Mouse (Mus musculus) hindbrain, embryonic 13.5 days (tissue): ENCODE measurements at regions not wholly inside any gene's neighbourhood (a gene's known extent, or its start where the extent isn't known, plus 50 kb on each side); places are given as distances from the start of the nearest gene placed in this dataset.

Source experiments
- ATAC-seq: fragments of 200-750 bp; cut with Nextera tagmentation; 2 replicates; pipeline ENCODE4 v1.8.0; 2017; ENCODE audit warnings: moderate TSS enrichment; ENCODE audit not compliant: low FRiP score
- H3K27ac ChIP-seq: fragments of 300-500 bp; sonication (generic); 2 replicates; pipeline ENCODE4 v1.5.1; 2015; ENCODE audit warnings: inconsistent platforms, mild to moderate bottlenecking, moderate library complexity
- H3K27me3 ChIP-seq: fragments of 300-500 bp; sonication (generic); 2 replicates; pipeline ENCODE4 v1.6.1; 2015; ENCODE audit warnings: mild to moderate bottlenecking, inconsistent platforms
- H3K36me3 ChIP-seq: fragments of 300-500 bp; sonication (generic); 2 replicates; pipeline ENCODE4 v1.6.1; 2015; ENCODE audit warnings: mild to moderate bottlenecking, inconsistent platforms
- H3K4me1 ChIP-seq: fragments of 300-500 bp; sonication (generic); replicated peaks from 2 replicates; pipeline ENCODE4 v1.6.1; 2015; ENCODE audit warnings: inconsistent platforms
- H3K4me2 ChIP-seq: fragments of 300-500 bp; sonication (generic); 2 replicates; pipeline ENCODE4 v1.6.1; 2015; ENCODE audit warnings: inconsistent platforms, mild to moderate bottlenecking, moderate library complexity
- H3K4me3 ChIP-seq: fragments of 300-500 bp; sonication (generic); 2 replicates; pipeline ENCODE4 v1.5.1; 2015; ENCODE audit warnings: mild to moderate bottlenecking, inconsistent platforms
- H3K9ac ChIP-seq: fragments of 300-500 bp; sonication (generic); 2 replicates; pipeline ENCODE4 v1.6.1; 2015; ENCODE audit warnings: mild to moderate bottlenecking, inconsistent platforms
- H3K9me3 ChIP-seq: fragments of 300-500 bp; sonication (generic); 2 replicates; pipeline ENCODE4 v1.6.1; 2016; ENCODE audit warnings: inconsistent platforms
- WGBS: fragments of 180-500 bp; shearing (Covaris S2); methylation state at CpG from one replicate; pipeline ENCODE4 v1.1.7; 2015; 5-methylcytosine and 5-hydroxymethylcytosine counted together

- H3K27ac ChIP-seq = no peak overlapping the region
- no peaks in the 10 kb centered on the region for H3K27me3 ChIP-seq
- H3K4me1 ChIP-seq = peaks cover 5% of the 10 kb centered on the region
- H3K4me3 ChIP-seq = no peak overlapping the region
- no peak overlapping the region for H3K9ac ChIP-seq
- H3K36me3 ChIP-seq = no peaks in the 10 kb centered on the region
- H3K4me2 ChIP-seq = no peak overlapping the region
- WGBS = 52% methylated on average over 3 of the region's 3 CpGs
- 0 out of 2 replicates have a peak, but pooled peaks cover 3% of the 10 kb centered on the region for H3K9me3 ChIP-seq
- ATAC-seq = no peak
These were observed 462.5 kb upstream of the Gm10131 start for GRCm38 (mm10) chr8:34574009-34574408.

- Histone ChIP-seq H3K4me3 (no peak overlapping the region), H3K27me3 (no peaks in the 10 kb centered on the region), H3K9ac (no peak overlapping the region), H3K4me1 (peaks cover 5% of the 10 kb centered on the region), H3K9me3 (0 out of 2 replicates have a peak, but pooled peaks cover 3% of the 10 kb centered on the region), H3K27ac (no peak overlapping the region), H3K36me3 (no peaks in the 10 kb centered on the region), H3K4me2 (no peak overlapping the region)
- ATAC-seq = no peak
- WGBS = 57% methylated on average over 9 of the region's 9 CpGs
These were observed 461.7 kb upstream of the Gm10131 start for GRCm38 (mm10) chr8:34573007-34573881.

GRCm38 (mm10) chr8:34571736-34572135 lies 460.2 kb upstream of the Gm10131 start:
- Histone ChIP-seq H3K27me3 (no peaks in the 10 kb centered on the region), H3K4me3 (no peak overlapping the region), H3K4me1 (peaks cover 5% of the 10 kb centered on the region), H3K9ac (no peak overlapping the region), H3K36me3 (no peaks in the 10 kb centered on the region), H3K4me2 (no peak overlapping the region), H3K27ac (no peak overlapping the region), H3K9me3 (0 out of 2 replicates have a peak, but pooled peaks cover 3% of the 10 kb centered on the region)
- ATAC-seq = no peak
- WGBS = 88% methylated on average over 1 of the region's 1 CpGs

- ATAC-seq = no peak
- Histone ChIP-seq H3K9ac (no peak overlapping the region), H3K9me3 (no peaks in the 10 kb centered on the region), H3K4me1 (peaks cover 2% of the 10 kb centered on the region; the same call in 1 of the 2 replicates), H3K27ac (no peak overlapping the region), H3K27me3 (no peaks in the 10 kb centered on the region), H3K36me3 (no peaks in the 10 kb centered on the region), H3K4me2 (no peak overlapping the region), H3K4me3 (no peak overlapping the region)
- WGBS = 54% methylated on average over 8 of the region's 8 CpGs
These were observed 450.7 kb upstream of the Gm10131 start for GRCm38 (mm10) chr8:34562278-34562677.

GRCm38 (mm10) chr8:34549786-34550185 lies 438.2 kb upstream of the Gm10131 start:
- ATAC-seq = no peak
- H3K4me2 ChIP-seq = no peak overlapping the region
- H3K4me1 ChIP-seq = peaks cover 5% of the 10 kb centered on the region; the same call in 1 of the 2 replicates
- no peaks in the 10 kb centered on the region for H3K9me3 ChIP-seq
- H3K4me3 ChIP-seq = no peak overlapping the region
- no peak overlapping the region for H3K9ac ChIP-seq
- WGBS = 42% methylated on average over 5 of the region's 5 CpGs
- no peak overlapping the region for H3K27ac ChIP-seq
- 0 out of 2 replicates have a peak, but pooled peaks cover 2% of the 10 kb centered on the region for H3K27me3 ChIP-seq
- no peaks in the 10 kb centered on the region for H3K36me3 ChIP-seq

GRCm38 (mm10) chr8:34546815-34547214 lies 435.3 kb upstream of the Gm10131 start:
- H3K36me3 ChIP-seq = no peaks in the 10 kb centered on the region
- peaks cover 5% of the 10 kb centered on the region; the same call in 1 of the 2 replicates for H3K4me1 ChIP-seq
- H3K9ac ChIP-seq = no peak overlapping the region
- no peak overlapping the region for H3K27ac ChIP-seq
- H3K9me3 ChIP-seq = no peaks in the 10 kb centered on the region
- 0 out of 2 replicates have a peak overlapping the region, but pooled peaks have one; percentile 26 for H3K4me2 ChIP-seq
- H3K27me3 ChIP-seq = 0 out of 2 replicates have a peak, but pooled peaks cover 2% of the 10 kb centered on the region
- 17% methylated on average over 11 of the region's 11 CpGs for WGBS
- ATAC-seq = no peak
- H3K4me3 ChIP-seq = no peak overlapping the region

- Histone ChIP-seq H3K9ac (no peak overlapping the region), H3K9me3 (no peaks in the 10 kb centered on the region), H3K36me3 (no peaks in the 10 kb centered on the region), H3K4me2 (no peak overlapping the region), H3K27ac (no peak overlapping the region), H3K4me3 (no peak overlapping the region), H3K4me1 (peaks cover 9% of the 10 kb centered on the region; the same call in 1 of the 2 replicates), H3K27me3 (0 out of 2 replicates have a peak, but pooled peaks cover 2% of the 10 kb centered on the region)
- 71% methylated on average over 3 of the region's 3 CpGs for WGBS
- ATAC-seq = no peak
These were observed 431.0 kb upstream of the Gm10131 start for GRCm38 (mm10) chr8:34542361-34543038.

- ATAC-seq = no peak
- 0 out of 2 replicates have a peak, but pooled peaks cover 3% of the 10 kb centered on the region for H3K4me1 ChIP-seq
- WGBS = 75% methylated on average over 4 of the region's 4 CpGs
These were observed 427.7 kb upstream of the Gm10131 start for GRCm38 (mm10) chr8:34539232-34539631.

GRCm38 (mm10) chr8:34535434-34535833 lies 423.9 kb upstream of the Gm10131 start:
- 84% methylated on average over 3 of the region's 3 CpGs for WGBS
- Histone ChIP-seq H3K27ac (no peak overlapping the region), H3K9me3 (no peaks in the 10 kb centered on the region), H3K4me1 (0 out of 2 replicates have a peak, but pooled peaks cover 3% of the 10 kb centered on the region), H3K36me3 (no peaks in the 10 kb centered on the region), H3K27me3 (no peaks in the 10 kb centered on the region), H3K9ac (no peak overlapping the region), H3K4me2 (no peak overlapping the region), H3K4me3 (no peak overlapping the region)
- ATAC-seq = no peak

More at GRCm38 (mm10) chr8:34539232-34539631, 427.7 kb upstream of the Gm10131 start:
- Histone ChIP-seq H3K9me3 (no peaks in the 10 kb centered on the region), H3K27me3 (no peaks in the 10 kb centered on the region), H3K9ac (no peak overlapping the region), H3K27ac (no peak overlapping the region), H3K36me3 (no peaks in the 10 kb centered on the region), H3K4me2 (no peak overlapping the region), H3K4me3 (no peak overlapping the region)

- ATAC-seq = no peak
These were observed 421.9 kb upstream of the Gm10131 start for GRCm38 (mm10) chr8:34533421-34533820.

GRCm38 (mm10) chr8:34530896-34531679 lies 419.6 kb upstream of the Gm10131 start:
- H3K36me3 ChIP-seq = no peaks in the 10 kb centered on the region
- H3K27me3 ChIP-seq = no peaks in the 10 kb centered on the region
- H3K27ac ChIP-seq = no peak overlapping the region
- no peak overlapping the region for H3K4me2 ChIP-seq
- no peak for ATAC-seq
- H3K4me3 ChIP-seq = no peak overlapping the region
- H3K9me3 ChIP-seq = no peaks in the 10 kb centered on the region
- H3K4me1 ChIP-seq = no peaks in the 10 kb centered on the region
- no peak overlapping the region for H3K9ac ChIP-seq
- WGBS = 86% methylated on average over 11 of the region's 11 CpGs

More at GRCm38 (mm10) chr8:34533421-34533820, 421.9 kb upstream of the Gm10131 start:
- H3K27me3 ChIP-seq = no peaks in the 10 kb centered on the region
- 89% methylated on average over 4 of the region's 4 CpGs for WGBS
- H3K36me3 ChIP-seq = no peaks in the 10 kb centered on the region
- no peak overlapping the region for H3K9ac ChIP-seq
- no peak overlapping the region for H3K27ac ChIP-seq
- H3K9me3 ChIP-seq = no peaks in the 10 kb centered on the region
- no peak overlapping the region for H3K4me3 ChIP-seq
- H3K4me2 ChIP-seq = no peak overlapping the region
- no peaks in the 10 kb centered on the region for H3K4me1 ChIP-seq

GRCm38 (mm10) chr8:34530046-34530445 lies 418.5 kb upstream of the Gm10131 start:
- H3K36me3 ChIP-seq = no peaks in the 10 kb centered on the region
- no peak for ATAC-seq
- H3K9me3 ChIP-seq = no peaks in the 10 kb centered on the region
- no peak overlapping the region for H3K9ac ChIP-seq
- no peaks in the 10 kb centered on the region for H3K4me1 ChIP-seq
- H3K4me3 ChIP-seq = no peak overlapping the region
- no peaks in the 10 kb centered on the region for H3K27me3 ChIP-seq
- 81% methylated on average over 5 of the region's 5 CpGs for WGBS
- no peak overlapping the region for H3K4me2 ChIP-seq
- H3K27ac ChIP-seq = no peak overlapping the region
